Mouse (Mus musculus) liver, embryonic 14.5 days (tissue): ENCODE measurements at regions not wholly inside any gene's neighbourhood (a gene's known extent, or its start where the extent isn't known, plus 50 kb on each side); places are given as distances from the start of the nearest gene placed in this dataset.

ENCODE experiments used
- ATAC-seq: fragments of 200-750 bp; cut with Nextera tagmentation; 2 replicates; pipeline ENCODE4 v1.8.0; 2017; ENCODE audit warnings: moderate number of reproducible peaks, mild to moderate bottlenecking, moderate library complexity; ENCODE audit not compliant: insufficient read depth
- DNase-seq, 3 experiments: peaks; one replicate each; pipeline ENCODE4 v3.0.0-alpha.2; 2012 to 2013; ENCODE audit warnings: low read depth in 3 of 3, low spot score in 3 of 3
- H3K27ac ChIP-seq: fragments of 300-500 bp; sonication (generic); 2 replicates; pipeline ENCODE4 v1.5.1; 2014; ENCODE audit warnings: moderate library complexity, mild to moderate bottlenecking, control low read depth, inconsistent platforms
- H3K27me3 ChIP-seq: fragments of 300-500 bp; sonication (generic); 2 replicates; pipeline ENCODE4 v1.6.1; 2014; ENCODE audit warnings: mild to moderate bottlenecking, low read length, moderate library complexity; ENCODE audit not compliant: control insufficient read depth, insufficient read depth
- H3K36me3 ChIP-seq: fragments of 300-500 bp; sonication (generic); replicated peaks from 2 replicates; pipeline ENCODE4 v1.6.1; 2014; ENCODE audit warnings: low read depth; ENCODE audit not compliant: control insufficient read depth, insufficient read depth
- H3K4me1 ChIP-seq, 2 experiments: fragments of 200-500 bp in 1 of 2; fragments of 300-500 bp in 1 of 2; sonication (generic) in 1 of 2; replicated peaks; 2 replicates each; pipeline ENCODE4 v1.6.1; 2012 to 2014; ENCODE audit warnings: antibody characterized with exemption in 1 of 2, inconsistent platforms in 1 of 2, low read length in 1 of 2; ENCODE audit not compliant: control insufficient read depth in 2 of 2, insufficient read depth in 2 of 2
- H3K4me2 ChIP-seq: fragments of 300-500 bp; sonication (generic); 2 replicates; pipeline ENCODE4 v1.6.1; 2014; ENCODE audit warnings: low read depth, mild to moderate bottlenecking, control low read depth, moderate library complexity
- H3K4me3 ChIP-seq, 2 experiments: fragments of 200-500 bp in 1 of 2; fragments of 300-500 bp in 1 of 2; sonication (generic) in 1 of 2; 2 replicates each; pipeline ENCODE4 v1.5.1; 2012 to 2014; ENCODE audit warnings: low read depth in 2 of 2, low read length in 2 of 2, mild to moderate bottlenecking in 2 of 2, control low read depth in 1 of 2, inconsistent platforms in 1 of 2, moderate library complexity in 1 of 2; ENCODE audit not compliant: insufficient read depth in 1 of 2
- H3K9ac ChIP-seq: fragments of 300-500 bp; sonication (generic); replicated peaks from 2 replicates; pipeline ENCODE4 v1.6.1; 2014; ENCODE audit warnings: mild to moderate bottlenecking, control low read depth, moderate library complexity
- H3K9me3 ChIP-seq: fragments of 300-500 bp; sonication (generic); 2 replicates; pipeline ENCODE4 v1.6.1; 2016; ENCODE audit warnings: low read length, mixed read lengths; ENCODE audit not compliant: control insufficient read depth
- CTCF ChIP-seq: IDR thresholded peaks from 2 replicates; pipeline ENCODE4 v1.5.1; 2016; ENCODE audit warnings: antibody characterized with exemption, low read depth, control low read depth
- EP300 ChIP-seq: IDR thresholded peaks from 2 replicates; pipeline ENCODE4 v1.6.1; 2016; ENCODE audit warnings: antibody characterized with exemption, low read depth
- WGBS: fragments of 180-500 bp; shearing (Covaris S2); extraction: QIAGEN DNeasy Blood & Tissue Kit; methylation state at CpG from one replicate; pipeline ENCODE4 v1.1.7; 2014; ENCODE audit not compliant: insufficient replicate concordance; 5-methylcytosine and 5-hydroxymethylcytosine counted together

GRCm38 (mm10) chr15:59879311-59879710 is 137.1 kb downstream of the 4933412E24Rik start:
- Histone ChIP-seq H3K36me3 (no peaks in the 10 kb centered on the region), H3K9ac (no peak overlapping the region), H3K9me3 (no peaks in the 10 kb centered on the region), H3K27ac (no peak overlapping the region), H3K4me3 (no peak overlapping the region), H3K4me2 (no peak overlapping the region), H3K27me3 (no peaks in the 10 kb centered on the region), H3K4me1 (no peaks in the 10 kb centered on the region)
- DNase-seq (no peak), ATAC-seq (no peak)
- 65% methylated on average over 4 of the region's 4 CpGs for WGBS
- TF ChIP-seq CTCF = no peak
- no peak for TF ChIP-seq EP300

DNA sequence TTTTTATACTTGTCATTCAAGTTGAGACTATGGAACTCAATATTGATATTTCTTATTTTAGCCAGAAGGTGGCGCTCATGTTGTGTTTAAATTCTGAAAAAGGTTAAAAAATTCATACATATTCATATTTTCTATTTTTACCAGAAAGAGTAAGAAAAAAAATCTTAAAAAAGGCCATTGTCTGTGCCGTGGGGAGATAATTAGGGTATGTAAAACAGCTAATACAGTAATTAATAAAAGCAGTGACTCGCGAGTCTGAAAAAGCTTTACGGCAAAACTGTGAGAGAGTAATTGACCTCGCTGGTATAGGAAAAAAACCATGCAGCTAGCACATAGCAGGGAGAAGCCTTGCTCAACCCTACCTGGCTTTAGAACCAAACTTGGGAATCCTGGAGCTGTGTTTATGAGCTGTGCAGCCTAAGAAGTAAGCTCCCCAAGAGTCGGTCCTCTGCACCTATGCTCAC is 140.1 kb downstream of the 4933412E24Rik start:
- H3K9me3 ChIP-seq = no peaks in the 10 kb centered on the region
- TF ChIP-seq CTCF = no peak
- no peak for TF ChIP-seq EP300
- H3K4me2 ChIP-seq = no peak overlapping the region
- H3K9ac ChIP-seq = no peak overlapping the region
- no peaks in the 10 kb centered on the region for H3K4me1 ChIP-seq
- no peak for DNase-seq
- H3K27me3 ChIP-seq = no peaks in the 10 kb centered on the region
- ATAC-seq = no peak
- H3K27ac ChIP-seq = no peak overlapping the region
- H3K4me3 ChIP-seq = no peak overlapping the region
- 66% methylated on average over 7 of the region's 7 CpGs for WGBS
- H3K36me3 ChIP-seq = no peaks in the 10 kb centered on the region

GRCm38 (mm10) chr15:59866701-59867100 is 149.7 kb downstream of the 4933412E24Rik start:
- Histone ChIP-seq H3K4me1 (no peaks in the 10 kb centered on the region), H3K9me3 (no peaks in the 10 kb centered on the region), H3K36me3 (no peaks in the 10 kb centered on the region), H3K4me2 (no peak overlapping the region), H3K27ac (no peak overlapping the region), H3K4me3 (no peak overlapping the region), H3K9ac (no peak overlapping the region), H3K27me3 (no peaks in the 10 kb centered on the region)
- WGBS = 70% methylated on average over 8 of the region's 8 CpGs
- DNase-seq = no peak
- TF ChIP-seq CTCF = no peak
- TF ChIP-seq EP300 = no peak
- no peak for ATAC-seq

- no peak overlapping the region for H3K4me3 ChIP-seq
- H3K9me3 ChIP-seq = no peaks in the 10 kb centered on the region
- H3K4me2 ChIP-seq = no peak overlapping the region
- peak in 1 of 3 experiments; percentile 20 for DNase-seq
- no peak for TF ChIP-seq EP300
- TF ChIP-seq CTCF = peak; percentile 67
- H3K9ac ChIP-seq = no peak overlapping the region
- H3K27me3 ChIP-seq = no peaks in the 10 kb centered on the region
- no peak overlapping the region for H3K27ac ChIP-seq
- H3K36me3 ChIP-seq = no peaks in the 10 kb centered on the region
- no peak for ATAC-seq
- WGBS = 23% methylated on average over 18 of the region's 18 CpGs
- H3K4me1 ChIP-seq = no peaks in the 10 kb centered on the region
Observed at GRCm38 (mm10) chr15:59864746-59865499, 151.5 kb downstream of the 4933412E24Rik start.

- Histone ChIP-seq H3K27ac (no peak overlapping the region), H3K9me3 (no peaks in the 10 kb centered on the region), H3K36me3 (no peaks in the 10 kb centered on the region), H3K9ac (no peak overlapping the region), H3K27me3 (no peaks in the 10 kb centered on the region), H3K4me1 (no peaks in the 10 kb centered on the region), H3K4me2 (no peak overlapping the region), H3K4me3 (no peak overlapping the region)
- ATAC-seq (no peak), DNase-seq (no peak)
- 59% methylated on average over 12 of the region's 12 CpGs for WGBS
- TF ChIP-seq CTCF (no peak), EP300 (no peak)
Observed at GRCm38 (mm10) chr15:59852271-59853000, 164.0 kb downstream of the 4933412E24Rik start.
